Mouse (Mus musculus) E14TG2a.4 (cell line): ENCODE measurements at regions not wholly inside any gene's neighbourhood (a gene's known extent, or its start where the extent isn't known, plus 50 kb on each side); places are given as distances from the start of the nearest gene placed in this dataset.

Source experiments
- CTCF ChIP-seq: conservative IDR thresholded peaks from 2 replicates; pipeline ENCODE4 v1.5.1; 2014; ENCODE audit warnings: low read length
- NANOG ChIP-seq: IDR thresholded peaks from 2 replicates; pipeline ENCODE4 v1.6.1; 2014; ENCODE audit warnings: borderline replicate concordance, low read length, mixed read lengths
- POU5F1 ChIP-seq: IDR thresholded peaks from 2 replicates; pipeline ENCODE4 v1.6.1; 2014; ENCODE audit warnings: low read length, borderline replicate concordance

- TF ChIP-seq CTCF (no peak), POU5F1 (no peak), NANOG (no peak)
These were observed 617.2 kb downstream of the Rps29 start for GRCm38 (mm10) chr12:68541811-68542210.
